1 mouse cellular context compared by ENCODE assay signal in the genomic region with DNA sequence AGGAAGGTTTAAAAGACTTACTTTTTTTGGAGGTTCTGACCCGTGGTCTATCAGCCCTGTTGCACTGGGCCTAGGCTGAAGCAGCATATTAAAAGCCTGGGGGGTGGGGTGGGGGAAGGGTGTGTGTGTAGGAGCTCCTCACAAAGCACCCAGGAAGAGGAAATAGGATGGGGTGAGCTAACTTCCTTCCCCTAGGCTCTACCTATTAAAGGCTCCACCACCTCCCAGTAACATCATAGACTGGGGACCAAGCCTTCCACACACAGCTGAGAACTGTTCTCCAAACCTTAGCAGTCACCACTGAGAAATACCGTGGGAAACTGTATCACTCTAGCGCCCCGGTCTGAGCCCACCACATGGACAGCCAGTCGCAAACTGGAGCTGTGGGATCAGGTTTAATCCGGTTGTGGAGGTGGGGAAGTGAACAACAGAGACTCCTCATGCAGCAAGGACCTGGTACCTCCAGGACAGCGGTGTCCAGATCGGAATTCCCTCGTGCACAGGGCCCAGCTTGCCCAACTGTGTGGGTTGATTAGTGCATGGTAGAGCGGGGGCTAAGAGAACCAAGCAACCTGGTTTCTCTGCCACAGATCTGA.
A peak's percentile ranks its signal among the peaks of the same experiment; 100 is the strongest.
TF ChIP-seq lines count a peak whose summit lies in the region.

No protein-coding gene starts in this region.

TF ChIP-seq in CH12.LX, 34 proteins besides CTCF, POLR2A, EP300 and RAD21 (continued from another document):
- 0 out of 2 replicates have a peak, but pooled peaks have one; percentile 3 for TF ChIP-seq KAT2A (IDR thresholded peaks at IDR 0.05; ENCODE audit: insufficient replicate concordance, low read length)
- TF ChIP-seq POLR2AphosphoS2 (IDR thresholded peaks at IDR 0.05; ENCODE audit: low read depth, low read length), result peak; percentile 58; the same call in 1 of the 2 replicates
- TF ChIP-seq ZMIZ1 (IDR thresholded peaks at IDR 0.05; ENCODE audit: low read depth, low read length), result no peak; the same call in 1 of the 2 replicates
- TF ChIP-seq TBP (conservative IDR thresholded peaks at IDR 0.05; ENCODE audit: low read depth, low read length), result peak; percentile 89
- no peak for TF ChIP-seq PAX5 (IDR thresholded peaks at IDR 0.05; ENCODE audit: low read length)
- TF ChIP-seq BHLHE40 (IDR thresholded peaks at IDR 0.05; ENCODE audit: low read depth, low read length), result no peak
- no peak for TF ChIP-seq USF1 (IDR thresholded peaks at IDR 0.05; ENCODE audit: low read depth, low read length)
- TF ChIP-seq TCF12 (IDR thresholded peaks at IDR 0.05; ENCODE audit: low read depth, low read length), result 0 out of 2 replicates have a peak, but pooled peaks have one; percentile 29
- TF ChIP-seq JUND (conservative IDR thresholded peaks at IDR 0.05; ENCODE audit: low read depth, low read length), result no peak
- peak; percentile 64; the same call in 1 of the 2 replicates for TF ChIP-seq NELFE (IDR thresholded peaks at IDR 0.05; ENCODE audit: low read depth, low read length)
- TF ChIP-seq RCOR1 (conservative IDR thresholded peaks at IDR 0.05; ENCODE audit: low read depth, low read length), result no peak
- no peak for TF ChIP-seq MAFK (IDR thresholded peaks at IDR 0.05; ENCODE audit: insufficient replicate concordance, low read length)
- 0 out of 2 replicates have a peak, but pooled peaks have one; percentile 45 for TF ChIP-seq MYC (IDR thresholded peaks at IDR 0.05; ENCODE audit: low read depth, low read length)
- no peak for TF ChIP-seq MEF2A (IDR thresholded peaks at IDR 0.05; ENCODE audit: borderline replicate concordance, low read depth, low read length)
- no peak for TF ChIP-seq CHD1 (IDR thresholded peaks at IDR 0.05; ENCODE audit: low read depth, low read length)
- TF ChIP-seq CHD2 (IDR thresholded peaks at IDR 0.05; ENCODE audit: low read length), result peak; percentile 82
- no peak for TF ChIP-seq ZC3H11A (IDR thresholded peaks at IDR 0.05; ENCODE audit: low read depth, low read length)
- no peak for TF ChIP-seq ZKSCAN1 (IDR thresholded peaks at IDR 0.05; ENCODE audit: borderline replicate concordance, low read depth, low read length)
